Mouse (Mus musculus) hindbrain, embryonic 13.5 days (tissue): ENCODE measurements around the gene Galnt2. TPM values are rescaled to one million over a fixed set of nuclear protein-coding genes. Genes with fewer than 3 reads are reported as not detected.
A peak's percentile ranks its signal among the peaks of the same experiment; 100 is the strongest.

Source experiments
- ATAC-seq: fragments of 200-750 bp; cut with Nextera tagmentation; 2 replicates; pipeline ENCODE4 v1.8.0; 2017; ENCODE audit warnings: moderate TSS enrichment; ENCODE audit not compliant: low FRiP score
- H3K27ac ChIP-seq: fragments of 300-500 bp; sonication (generic); 2 replicates; pipeline ENCODE4 v1.5.1; 2015; ENCODE audit warnings: inconsistent platforms, mild to moderate bottlenecking, moderate library complexity
- H3K27me3 ChIP-seq: fragments of 300-500 bp; sonication (generic); 2 replicates; pipeline ENCODE4 v1.6.1; 2015; ENCODE audit warnings: mild to moderate bottlenecking, inconsistent platforms
- H3K36me3 ChIP-seq: fragments of 300-500 bp; sonication (generic); 2 replicates; pipeline ENCODE4 v1.6.1; 2015; ENCODE audit warnings: mild to moderate bottlenecking, inconsistent platforms
- H3K4me1 ChIP-seq: fragments of 300-500 bp; sonication (generic); replicated peaks from 2 replicates; pipeline ENCODE4 v1.6.1; 2015; ENCODE audit warnings: inconsistent platforms
- H3K4me2 ChIP-seq: fragments of 300-500 bp; sonication (generic); 2 replicates; pipeline ENCODE4 v1.6.1; 2015; ENCODE audit warnings: inconsistent platforms, mild to moderate bottlenecking, moderate library complexity
- H3K4me3 ChIP-seq: fragments of 300-500 bp; sonication (generic); 2 replicates; pipeline ENCODE4 v1.5.1; 2015; ENCODE audit warnings: mild to moderate bottlenecking, inconsistent platforms
- H3K9ac ChIP-seq: fragments of 300-500 bp; sonication (generic); 2 replicates; pipeline ENCODE4 v1.6.1; 2015; ENCODE audit warnings: mild to moderate bottlenecking, inconsistent platforms
- H3K9me3 ChIP-seq: fragments of 300-500 bp; sonication (generic); 2 replicates; pipeline ENCODE4 v1.6.1; 2016; ENCODE audit warnings: inconsistent platforms
- WGBS: fragments of 180-500 bp; shearing (Covaris S2); methylation state at CpG from one replicate; pipeline ENCODE4 v1.1.7; 2015; 5-methylcytosine and 5-hydroxymethylcytosine counted together
- polyA plus RNA-seq: library from polyadenylated mRNA; unstranded; fragments of >200 nt; fragmentation: Nextera tagmentation; extraction: Ambion mirVana; gene quantifications from 2 replicates; pipeline ENCODE4 v1.2.1, GENCODE M21; 2015

Gene Galnt2
- polyA plus RNA-seq, 1 experiment from 2014 or later: 49.9 TPM

GRCm38 (mm10) chr8:124259925-124260324 is 28.7 kb downstream of the Galnt2 start:
- H3K4me2 ChIP-seq: no peak overlapping the region
- 0 out of 2 replicates have a peak overlapping the region, but pooled peaks have one; percentile 30 for H3K27ac ChIP-seq
- 70% methylated on average over 7 of the region's 7 CpGs for WGBS
- no peaks in the 10 kb centered on the region for H3K36me3 ChIP-seq
- peaks cover 93% of the 10 kb centered on the region for H3K4me1 ChIP-seq
- no peak overlapping the region for H3K9ac ChIP-seq
- H3K4me3 ChIP-seq: no peak overlapping the region
- H3K9me3 ChIP-seq: no peaks in the 10 kb centered on the region
- ATAC-seq: no peak
- H3K27me3 ChIP-seq: no peaks in the 10 kb centered on the region

- Histone ChIP-seq H3K27me3 (no peaks in the 10 kb centered on the region), H3K4me3 (no peak overlapping the region), H3K36me3 (no peaks in the 10 kb centered on the region), H3K9ac (no peak overlapping the region), H3K9me3 (no peaks in the 10 kb centered on the region), H3K27ac (0 out of 2 replicates have a peak overlapping the region, but pooled peaks have one; percentile 30), H3K4me2 (no peak overlapping the region), H3K4me1 (peaks cover 96% of the 10 kb centered on the region)
- WGBS: 60% methylated on average over 12 of the region's 12 CpGs
- no peak for ATAC-seq
These were observed 29.2 kb downstream of the Galnt2 start for GRCm38 (mm10) chr8:124260371-124260770.

GRCm38 (mm10) chr8:124263058-124263457 is 31.9 kb downstream of the Galnt2 start:
- Histone ChIP-seq H3K27me3 (no peaks in the 10 kb centered on the region), H3K9ac (peak overlapping the region; percentile 26; the same call in 1 of the 2 replicates), H3K9me3 (no peaks in the 10 kb centered on the region), H3K4me2 (no peak overlapping the region), H3K4me1 (peaks cover 78% of the 10 kb centered on the region), H3K27ac (peak overlapping the region; percentile 77), H3K36me3 (no peaks in the 10 kb centered on the region), H3K4me3 (no peak overlapping the region)
- no peak for ATAC-seq
- WGBS: 32% methylated on average over 9 of the region's 9 CpGs

- H3K27me3 ChIP-seq: no peaks in the 10 kb centered on the region
- WGBS: 85% methylated on average over 8 of the region's 8 CpGs
- peak overlapping the region; percentile 77 for H3K27ac ChIP-seq
- H3K9ac ChIP-seq: 0 out of 2 replicates have a peak overlapping the region, but pooled peaks have one; percentile 43
- no peaks in the 10 kb centered on the region for H3K9me3 ChIP-seq
- ATAC-seq: no peak
- H3K36me3 ChIP-seq: no peaks in the 10 kb centered on the region
- no peak overlapping the region for H3K4me2 ChIP-seq
- H3K4me1 ChIP-seq: peaks cover 71% of the 10 kb centered on the region
- no peak overlapping the region for H3K4me3 ChIP-seq
These were observed 32.8 kb downstream of the Galnt2 start for GRCm38 (mm10) chr8:124264032-124264431.

- Histone ChIP-seq H3K36me3 (no peaks in the 10 kb centered on the region), H3K9ac (0 out of 2 replicates have a peak overlapping the region, but pooled peaks have one; percentile 43), H3K27ac (no peak overlapping the region), H3K4me2 (no peak overlapping the region), H3K9me3 (no peaks in the 10 kb centered on the region), H3K27me3 (no peaks in the 10 kb centered on the region), H3K4me3 (no peak overlapping the region), H3K4me1 (peaks cover 70% of the 10 kb centered on the region)
- no peak for ATAC-seq
- 82% methylated on average over 12 of the region's 12 CpGs for WGBS
These were observed 33.5 kb downstream of the Galnt2 start for GRCm38 (mm10) chr8:124264671-124265070.

- no peak overlapping the region; the same call in 1 of the 2 replicates for H3K9ac ChIP-seq
- H3K4me2 ChIP-seq: no peak overlapping the region
- no peaks in the 10 kb centered on the region for H3K36me3 ChIP-seq
- no peaks in the 10 kb centered on the region for H3K9me3 ChIP-seq
- H3K27me3 ChIP-seq: no peaks in the 10 kb centered on the region
- H3K4me3 ChIP-seq: no peak overlapping the region
- ATAC-seq: no peak
- H3K4me1 ChIP-seq: peaks cover 71% of the 10 kb centered on the region
- WGBS: 91% methylated on average over 2 of the region's 2 CpGs
- no peak overlapping the region for H3K27ac ChIP-seq
These were observed 33.9 kb downstream of the Galnt2 start for GRCm38 (mm10) chr8:124265130-124265529.

- Histone ChIP-seq H3K9me3 (no peaks in the 10 kb centered on the region), H3K4me3 (no peak overlapping the region), H3K9ac (no peak overlapping the region), H3K36me3 (no peaks in the 10 kb centered on the region), H3K27ac (no peak overlapping the region), H3K4me2 (no peak overlapping the region), H3K4me1 (peaks cover 71% of the 10 kb centered on the region), H3K27me3 (no peaks in the 10 kb centered on the region)
- no peak for ATAC-seq
- WGBS: 77% methylated on average over 8 of the region's 8 CpGs
These were observed 34.6 kb downstream of the Galnt2 start for GRCm38 (mm10) chr8:124265798-124266197.

- no peak for ATAC-seq
- Histone ChIP-seq H3K27me3 (no peaks in the 10 kb centered on the region), H3K9ac (no peak overlapping the region), H3K27ac (no peak overlapping the region), H3K9me3 (no peaks in the 10 kb centered on the region), H3K4me1 (peaks cover 66% of the 10 kb centered on the region), H3K36me3 (no peaks in the 10 kb centered on the region), H3K4me3 (no peak overlapping the region), H3K4me2 (no peak overlapping the region)
- WGBS: 94% methylated on average over 4 of the region's 4 CpGs
These were observed 36.0 kb downstream of the Galnt2 start for GRCm38 (mm10) chr8:124267206-124267605.

GRCm38 (mm10) chr8:124270504-124270903 is 39.3 kb downstream of the Galnt2 start:
- 91% methylated on average over 6 of the region's 6 CpGs for WGBS
- Histone ChIP-seq H3K36me3 (0 out of 2 replicates have a peak, but pooled peaks cover under 1% of the 10 kb centered on the region), H3K9me3 (no peaks in the 10 kb centered on the region), H3K4me3 (no peak overlapping the region), H3K4me2 (no peak overlapping the region), H3K4me1 (peaks cover 58% of the 10 kb centered on the region), H3K9ac (no peak overlapping the region), H3K27ac (peak overlapping the region; percentile 52), H3K27me3 (no peaks in the 10 kb centered on the region)
- ATAC-seq: no peak

GRCm38 (mm10) chr8:124270904-124271303 is 39.7 kb downstream of the Galnt2 start:
- Histone ChIP-seq H3K4me2 (no peak overlapping the region), H3K36me3 (0 out of 2 replicates have a peak, but pooled peaks cover 5% of the 10 kb centered on the region), H3K9ac (no peak overlapping the region), H3K27me3 (no peaks in the 10 kb centered on the region), H3K4me3 (no peak overlapping the region), H3K9me3 (no peaks in the 10 kb centered on the region), H3K27ac (peak overlapping the region; percentile 52; the same call in 1 of the 2 replicates), H3K4me1 (peaks cover 55% of the 10 kb centered on the region)
- no peak for ATAC-seq
- WGBS: 78% methylated on average over 11 of the region's 11 CpGs

GRCm38 (mm10) chr8:124271518-124271917 is 40.3 kb downstream of the Galnt2 start:
- no peaks in the 10 kb centered on the region for H3K9me3 ChIP-seq
- 89% methylated on average over 12 of the region's 12 CpGs for WGBS
- H3K4me3 ChIP-seq: no peak overlapping the region
- H3K27me3 ChIP-seq: no peaks in the 10 kb centered on the region
- no peak overlapping the region for H3K27ac ChIP-seq
- H3K4me1 ChIP-seq: peaks cover 53% of the 10 kb centered on the region
- H3K9ac ChIP-seq: no peak overlapping the region
- H3K4me2 ChIP-seq: no peak overlapping the region
- 0 out of 2 replicates have a peak, but pooled peaks cover 9% of the 10 kb centered on the region for H3K36me3 ChIP-seq
- no peak for ATAC-seq

- WGBS: 63% methylated on average over 3 of the region's 3 CpGs
- Histone ChIP-seq H3K9ac (no peak overlapping the region), H3K4me1 (peaks cover 66% of the 10 kb centered on the region), H3K4me2 (no peak overlapping the region), H3K36me3 (0 out of 2 replicates have a peak, but pooled peaks cover 9% of the 10 kb centered on the region), H3K4me3 (no peak overlapping the region), H3K27ac (no peak overlapping the region), H3K9me3 (no peaks in the 10 kb centered on the region), H3K27me3 (no peaks in the 10 kb centered on the region)
- no peak for ATAC-seq
These were observed 41.6 kb downstream of the Galnt2 start for GRCm38 (mm10) chr8:124272792-124273191.

- Histone ChIP-seq H3K4me3 (no peak overlapping the region), H3K9me3 (no peaks in the 10 kb centered on the region), H3K4me1 (peaks cover 75% of the 10 kb centered on the region), H3K36me3 (0 out of 2 replicates have a peak, but pooled peaks cover 9% of the 10 kb centered on the region), H3K27me3 (no peaks in the 10 kb centered on the region), H3K9ac (0 out of 2 replicates have a peak overlapping the region, but pooled peaks have one; percentile 24), H3K27ac (no peak overlapping the region; the same call in 1 of the 2 replicates), H3K4me2 (no peak overlapping the region)
- WGBS: 68% methylated on average over 8 of the region's 8 CpGs
- ATAC-seq: no peak
These were observed 42.5 kb downstream of the Galnt2 start for GRCm38 (mm10) chr8:124273606-124274218.
